Mouse (Mus musculus) spleen, adult 2 months (tissue): ENCODE data around the gene Kif1c.

Source experiments
- CTCF ChIP-seq: fragments of 200-500 bp; IDR thresholded peaks from 2 replicates; pipeline ENCODE4 v1.5.1; 2011; ENCODE audit warnings: mild to moderate bottlenecking, inconsistent platforms; ENCODE audit not compliant: insufficient read depth, insufficient read length, insufficient replicate concordance; ENCODE audit errors: extremely low read depth
- POLR2A ChIP-seq: fragments of 200-500 bp; IDR thresholded peaks from 2 replicates; pipeline ENCODE4 v1.6.1; 2011; ENCODE audit warnings: low read depth, low read length, inconsistent platforms

DNA sequence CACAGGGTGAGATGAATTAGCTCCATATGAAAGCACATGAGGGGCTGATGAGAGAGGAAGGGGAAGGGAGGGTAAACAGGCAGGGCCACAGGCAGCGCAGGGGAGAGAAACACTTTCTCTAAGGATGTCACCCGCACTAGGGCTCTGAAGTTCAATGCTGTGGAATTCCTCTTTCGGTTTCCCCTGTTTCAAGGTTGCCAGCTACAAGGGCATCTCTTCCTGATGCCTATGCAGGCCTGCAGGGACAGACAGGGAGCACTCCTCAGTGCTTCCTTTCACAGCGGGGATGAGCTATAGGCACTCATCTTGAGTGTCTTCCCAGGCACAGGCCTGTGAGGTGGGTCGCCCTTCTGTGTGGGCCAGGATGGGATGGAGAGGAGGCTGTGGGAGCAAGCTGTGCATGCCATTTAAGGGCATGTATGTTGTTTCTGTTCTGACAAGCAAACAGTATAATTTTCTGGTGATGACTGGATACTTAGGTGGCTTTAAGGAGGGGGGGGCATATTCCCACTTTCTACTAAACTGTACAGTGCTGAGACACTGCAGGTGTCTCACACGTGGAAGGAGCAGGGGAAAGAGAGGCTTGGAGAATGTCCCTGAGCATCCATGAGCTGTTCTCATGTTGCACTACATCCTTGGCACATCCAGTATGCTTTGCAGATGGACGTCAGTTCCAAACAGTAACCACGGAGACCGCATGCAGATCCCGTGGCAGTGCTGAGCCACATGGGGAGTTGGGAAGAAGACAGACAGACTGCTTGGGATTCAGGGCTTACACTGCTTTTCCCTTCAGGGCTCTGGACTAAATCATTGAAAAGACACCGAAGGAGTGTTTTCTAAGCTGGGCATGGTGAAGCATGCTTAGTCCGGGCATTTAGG lies 42.5 kb downstream of the Kif1c start:
- TF ChIP-seq CTCF, result no peak
- no peak for TF ChIP-seq POLR2A
